Mouse (Mus musculus) intestine, embryonic 15.5 days (tissue): ENCODE results near the gene Mfap3. TPM values are rescaled to one million over a fixed set of nuclear protein-coding genes. Genes with fewer than 3 reads are reported as not detected.

Source experiments
- ATAC-seq: fragments of 200-750 bp; cut with Nextera tagmentation; 2 replicates; pipeline ENCODE4 v1.8.0; 2017; ENCODE audit warnings: moderate TSS enrichment, moderate library complexity
- H3K27ac ChIP-seq: fragments of 300-500 bp; sonication (generic); 2 replicates; pipeline ENCODE4 v1.5.1; 2015; ENCODE audit warnings: mild to moderate bottlenecking, inconsistent platforms
- H3K27me3 ChIP-seq: fragments of 300-500 bp; sonication (generic); replicated peaks from 2 replicates; pipeline ENCODE4 v1.6.1; 2015; ENCODE audit warnings: inconsistent platforms
- H3K36me3 ChIP-seq: fragments of 300-500 bp; sonication (generic); 2 replicates; pipeline ENCODE4 v1.6.1; 2015; ENCODE audit warnings: inconsistent platforms
- H3K4me1 ChIP-seq: fragments of 300-500 bp; sonication (generic); replicated peaks from 2 replicates; pipeline ENCODE4 v1.6.1; 2015; ENCODE audit warnings: inconsistent platforms
- H3K4me2 ChIP-seq: fragments of 300-500 bp; sonication (generic); replicated peaks from 2 replicates; pipeline ENCODE4 v1.6.1; 2015; ENCODE audit warnings: mild to moderate bottlenecking, inconsistent platforms
- H3K4me3 ChIP-seq: fragments of 300-500 bp; sonication (generic); replicated peaks from 2 replicates; pipeline ENCODE4 v1.5.1; 2015; ENCODE audit warnings: inconsistent platforms
- H3K9ac ChIP-seq: fragments of 300-500 bp; sonication (generic); 2 replicates; pipeline ENCODE4 v1.6.1; 2015; ENCODE audit warnings: inconsistent platforms
- H3K9me3 ChIP-seq: fragments of 300-500 bp; sonication (generic); 2 replicates; pipeline ENCODE4 v1.6.1; 2016; ENCODE audit warnings: inconsistent platforms
- WGBS: fragments of 180-500 bp; shearing (Covaris S2); methylation state at CpG from one replicate; pipeline ENCODE4 v1.1.7; 2015; 5-methylcytosine and 5-hydroxymethylcytosine counted together
- polyA plus RNA-seq: library from polyadenylated mRNA; unstranded; fragments of >200 nt; fragmentation: Nextera tagmentation; extraction: Ambion mirVana; gene quantifications from 2 replicates; pipeline ENCODE4 v1.2.1, GENCODE M21; 2015

Mfap3 gene
- polyA plus RNA-seq, 1 experiment from 2014 or later = 39.5 TPM

DNA sequence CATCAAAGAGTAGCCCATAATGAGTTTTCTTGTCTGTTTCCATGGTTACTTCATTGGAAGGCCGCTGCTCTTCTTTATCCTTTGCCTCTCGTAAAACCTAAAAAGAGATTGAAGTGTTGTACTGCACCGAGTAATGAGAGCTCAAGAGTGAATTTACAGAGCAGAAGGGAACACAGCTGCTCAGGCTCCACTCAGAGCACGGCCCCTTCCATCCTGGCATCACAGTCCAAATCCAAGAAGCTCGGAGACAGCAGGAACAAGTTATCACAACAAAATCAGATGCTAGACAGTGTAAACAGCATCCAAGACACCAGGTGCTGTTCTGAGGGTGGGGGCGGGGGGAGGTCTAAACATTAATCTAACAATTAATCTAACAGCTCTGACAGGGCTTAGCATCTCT lies 11.6 kb upstream of the Mfap3 start:
- Histone ChIP-seq H3K4me1 (no peaks in the 10 kb centered on the region), H3K27ac (no peak overlapping the region), H3K27me3 (no peaks in the 10 kb centered on the region), H3K4me2 (no peak overlapping the region), H3K9ac (no peak overlapping the region), H3K4me3 (no peak overlapping the region), H3K9me3 (no peaks in the 10 kb centered on the region), H3K36me3 (peaks cover 32% of the 10 kb centered on the region)
- no peak for ATAC-seq
- 60% methylated on average over 6 of the region's 6 CpGs for WGBS

DNA sequence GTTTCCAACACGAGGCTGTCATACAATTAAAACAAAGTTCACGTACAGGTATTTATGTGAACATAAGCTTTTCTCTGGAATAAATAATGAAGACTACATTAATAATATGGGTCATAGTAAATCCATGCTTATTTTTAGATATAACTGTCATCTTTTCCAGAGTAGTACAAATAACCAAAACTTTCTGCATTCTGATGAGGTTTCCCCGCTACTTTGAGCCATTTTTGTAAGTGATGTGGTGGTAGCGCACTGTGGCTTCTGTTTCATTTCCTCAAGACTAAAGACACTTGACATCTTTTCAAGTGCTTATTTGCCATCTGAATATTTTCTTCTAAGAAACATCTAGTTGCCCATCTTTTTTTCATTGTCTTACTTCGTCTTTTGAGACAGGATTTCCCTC lies 3.2 kb upstream of the Mfap3 start:
- Histone ChIP-seq H3K36me3 (peaks cover 5% of the 10 kb centered on the region), H3K4me1 (0 out of 2 replicates have a peak, but pooled peaks cover 4% of the 10 kb centered on the region), H3K27me3 (no peaks in the 10 kb centered on the region), H3K9me3 (no peaks in the 10 kb centered on the region), H3K4me3 (no peak overlapping the region), H3K4me2 (no peak overlapping the region), H3K9ac (no peak overlapping the region), H3K27ac (no peak overlapping the region)
- WGBS = 85% methylated on average over 5 of the region's 5 CpGs
- no peak for ATAC-seq

DNA sequence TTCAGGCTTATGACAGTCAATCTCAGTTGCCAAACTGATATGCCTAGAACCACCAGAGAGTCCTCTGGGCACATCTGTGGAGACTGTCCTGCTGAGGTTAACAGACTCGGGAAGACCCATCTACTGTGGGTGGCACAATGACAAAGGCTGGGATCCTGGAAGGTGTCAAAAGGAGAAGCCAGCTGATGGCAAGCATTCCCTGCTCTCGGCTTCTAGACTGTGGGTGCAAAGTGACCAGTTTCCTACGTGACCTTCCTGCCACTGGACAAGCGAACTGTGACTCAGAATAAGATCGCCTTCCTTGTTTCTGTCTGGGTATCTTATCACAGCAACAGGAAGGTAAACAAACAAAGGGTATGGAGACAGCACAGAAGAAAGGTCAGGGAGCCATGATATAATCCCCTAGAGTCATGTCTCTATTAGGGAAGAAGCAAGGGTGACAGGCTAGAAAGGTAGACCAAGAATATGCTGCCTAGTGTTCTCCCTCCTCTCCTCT lies 1.5 kb upstream of the Mfap3 start:
- Histone ChIP-seq H3K36me3 (peaks cover 5% of the 10 kb centered on the region), H3K4me3 (peak overlapping the region; percentile 60; the same call in 1 of the 2 replicates), H3K4me2 (peak overlapping the region; percentile 55), H3K9ac (no peak overlapping the region), H3K27me3 (no peaks in the 10 kb centered on the region), H3K4me1 (0 out of 2 replicates have a peak, but pooled peaks cover 4% of the 10 kb centered on the region), H3K27ac (no peak overlapping the region), H3K9me3 (no peaks in the 10 kb centered on the region)
- 48% methylated on average over 5 of the region's 5 CpGs for WGBS
- ATAC-seq = no peak

DNA sequence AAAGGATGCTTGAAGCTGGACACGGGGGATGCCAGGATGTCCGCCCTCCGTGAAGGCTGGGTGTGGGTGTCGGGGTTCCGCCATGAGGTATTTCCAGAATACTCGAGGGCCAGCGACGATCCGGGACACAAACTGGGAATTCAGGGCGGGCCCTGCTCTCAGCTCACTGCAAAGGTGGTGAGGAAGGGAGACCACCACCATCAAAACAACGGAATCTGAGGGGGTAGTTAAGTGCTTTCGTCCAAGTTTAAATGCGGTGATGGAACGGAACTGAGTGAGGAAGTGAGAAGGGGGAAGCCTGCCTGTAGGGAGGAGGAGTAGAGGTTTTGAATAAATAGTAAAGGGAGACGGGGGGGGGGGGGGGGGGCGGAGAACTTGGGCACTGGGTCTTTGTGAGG lies 286 bp downstream of the Mfap3 start:
- no peak; the same call in 1 of the 2 replicates for ATAC-seq
- 0 out of 2 replicates have a peak, but pooled peaks cover 4% of the 10 kb centered on the region for H3K4me1 ChIP-seq
- peak overlapping the region; percentile 82 for H3K27ac ChIP-seq
- peak overlapping the region; percentile 55 for H3K4me2 ChIP-seq
- peak overlapping the region; percentile 60 for H3K4me3 ChIP-seq
- peak overlapping the region; percentile 61 for H3K9ac ChIP-seq
- no peaks in the 10 kb centered on the region for H3K9me3 ChIP-seq
- no peaks in the 10 kb centered on the region for H3K27me3 ChIP-seq
- H3K36me3 ChIP-seq = no peaks in the 10 kb centered on the region
- under 1% methylated on average over 16 of the region's 16 CpGs for WGBS

DNA sequence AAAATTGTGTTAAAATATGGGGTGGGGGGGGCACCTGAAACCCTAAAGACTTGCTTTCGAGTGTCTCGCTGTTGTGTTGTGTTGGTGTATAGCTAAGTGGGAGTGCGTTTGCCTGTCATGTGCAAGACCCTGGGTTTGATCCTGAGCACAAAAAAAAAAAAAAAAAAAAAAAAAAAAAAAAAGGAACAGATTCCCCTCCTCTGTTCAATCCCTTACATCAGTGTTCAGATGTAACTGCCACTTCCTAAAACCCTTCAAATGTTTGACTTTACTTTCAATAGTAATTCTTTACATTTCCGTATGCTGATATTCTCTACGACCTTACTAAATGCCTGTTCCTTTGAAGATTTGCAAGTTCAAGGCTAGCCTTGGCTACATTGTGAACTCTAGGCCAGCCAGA lies 840 bp downstream of the Mfap3 start:
- 69% methylated on average over 5 of the region's 5 CpGs for WGBS
- no peaks in the 10 kb centered on the region for H3K27me3 ChIP-seq
- H3K9ac ChIP-seq = peak overlapping the region; percentile 61
- no peak for ATAC-seq
- H3K4me2 ChIP-seq = peak overlapping the region; percentile 55
- no peaks in the 10 kb centered on the region for H3K36me3 ChIP-seq
- 0 out of 2 replicates have a peak, but pooled peaks cover 4% of the 10 kb centered on the region for H3K4me1 ChIP-seq
- H3K4me3 ChIP-seq = peak overlapping the region; percentile 60
- no peak overlapping the region for H3K27ac ChIP-seq
- no peaks in the 10 kb centered on the region for H3K9me3 ChIP-seq

DNA sequence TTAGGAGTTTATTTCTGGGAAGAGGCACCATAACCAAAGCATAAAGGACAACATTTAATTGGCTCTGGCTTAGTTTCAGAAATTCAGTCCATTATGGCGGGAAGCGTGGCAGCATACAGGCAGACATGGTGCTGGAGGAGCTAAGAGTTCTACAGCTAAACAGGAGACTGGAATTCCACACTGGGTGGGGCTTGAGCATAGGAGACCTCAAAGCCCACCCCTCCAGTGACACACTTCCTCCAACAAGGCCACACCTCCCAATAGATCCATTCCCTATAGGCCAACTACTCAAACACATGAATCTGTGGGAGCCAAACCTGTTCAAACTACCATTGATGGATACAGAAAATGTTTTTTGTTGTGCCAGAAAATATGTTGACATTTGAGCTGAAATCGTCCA lies 2.7 kb downstream of the Mfap3 start:
- no peak overlapping the region for H3K9ac ChIP-seq
- H3K4me3 ChIP-seq = no peak overlapping the region
- no peaks in the 10 kb centered on the region for H3K9me3 ChIP-seq
- 0 out of 2 replicates have a peak, but pooled peaks cover 10% of the 10 kb centered on the region for H3K4me1 ChIP-seq
- no peaks in the 10 kb centered on the region for H3K36me3 ChIP-seq
- WGBS = 98% methylated on average over 3 of the region's 3 CpGs
- no peak for ATAC-seq
- no peak overlapping the region for H3K27ac ChIP-seq
- H3K4me2 ChIP-seq = no peak overlapping the region
- H3K27me3 ChIP-seq = no peaks in the 10 kb centered on the region

DNA sequence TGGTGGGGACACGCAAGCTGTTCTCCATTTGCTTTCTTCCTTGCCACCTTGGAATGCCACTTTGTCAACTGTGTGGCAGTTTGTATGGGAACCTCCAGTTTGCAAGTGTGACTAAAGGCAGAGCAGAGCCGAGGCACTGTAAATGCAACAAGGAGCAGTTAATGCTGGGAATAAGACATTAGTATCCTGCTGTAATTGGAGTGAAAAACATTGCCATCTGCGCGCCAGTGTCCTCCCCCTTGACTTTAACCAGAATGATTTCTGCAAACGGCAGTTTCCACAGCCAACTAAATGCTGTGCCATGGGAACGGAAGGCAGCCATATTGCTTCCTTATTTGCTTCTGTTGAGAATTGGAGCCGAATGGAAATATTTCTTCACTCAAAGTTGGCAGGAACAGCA lies 3.6 kb downstream of the Mfap3 start:
- H3K27ac ChIP-seq = no peak overlapping the region
- H3K9me3 ChIP-seq = no peaks in the 10 kb centered on the region
- H3K4me1 ChIP-seq = 0 out of 2 replicates have a peak, but pooled peaks cover 8% of the 10 kb centered on the region
- H3K9ac ChIP-seq = no peak overlapping the region
- 89% methylated on average over 7 of the region's 7 CpGs for WGBS
- H3K4me2 ChIP-seq = no peak overlapping the region
- H3K36me3 ChIP-seq = no peaks in the 10 kb centered on the region
- H3K4me3 ChIP-seq = no peak overlapping the region
- no peaks in the 10 kb centered on the region for H3K27me3 ChIP-seq
- no peak for ATAC-seq

DNA sequence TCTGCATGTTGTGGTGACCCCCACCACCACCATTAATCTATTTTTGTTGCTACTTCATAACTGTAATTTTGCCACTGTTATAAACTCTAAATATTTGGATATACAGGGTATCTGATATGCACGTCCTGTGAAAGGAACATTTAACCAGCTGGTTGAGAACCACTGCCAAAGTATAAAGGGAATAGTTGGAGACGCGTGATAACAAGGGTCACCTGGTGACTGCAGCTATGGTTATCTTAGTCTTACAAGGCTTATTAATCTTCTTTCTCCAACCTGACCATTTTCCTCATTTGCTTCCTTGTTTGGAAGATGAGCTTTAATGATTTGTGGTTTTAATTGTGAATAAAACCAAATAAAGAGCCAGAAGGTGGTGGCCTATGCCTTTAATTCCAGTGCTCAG lies 5.0 kb downstream of the Mfap3 start:
- H3K4me2 ChIP-seq = no peak overlapping the region
- H3K4me3 ChIP-seq = no peak overlapping the region
- no peak overlapping the region for H3K9ac ChIP-seq
- no peaks in the 10 kb centered on the region for H3K27me3 ChIP-seq
- H3K36me3 ChIP-seq = no peaks in the 10 kb centered on the region
- no peak overlapping the region for H3K27ac ChIP-seq
- no peak for ATAC-seq
- WGBS = 73% methylated on average over 3 of the region's 3 CpGs
- no peaks in the 10 kb centered on the region for H3K9me3 ChIP-seq
- H3K4me1 ChIP-seq = 0 out of 2 replicates have a peak, but pooled peaks cover 6% of the 10 kb centered on the region

DNA sequence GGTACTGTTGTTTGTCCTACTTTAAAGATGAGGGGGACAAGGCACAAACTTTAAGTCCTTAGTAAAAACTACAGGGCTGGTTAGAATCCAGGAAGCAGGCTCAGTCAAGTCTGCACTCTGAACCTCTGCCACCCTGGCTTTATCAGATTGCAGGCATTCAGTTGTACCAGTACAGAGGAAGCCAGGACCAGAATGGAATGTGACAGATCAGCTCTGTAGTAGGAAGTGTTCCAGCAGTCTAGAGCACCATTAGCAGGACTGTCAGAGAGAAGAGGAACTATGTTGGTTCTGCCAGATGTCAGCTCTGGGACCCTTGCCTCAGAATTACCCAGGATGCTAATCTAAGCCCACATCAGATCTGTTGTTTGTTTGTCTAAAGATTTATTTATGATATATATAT lies 6.1 kb downstream of the Mfap3 start:
- 0 out of 2 replicates have a peak, but pooled peaks cover 6% of the 10 kb centered on the region for H3K4me1 ChIP-seq
- 0 out of 2 replicates have a peak, but pooled peaks cover 3% of the 10 kb centered on the region for H3K36me3 ChIP-seq
- no peak overlapping the region for H3K4me2 ChIP-seq
- ATAC-seq = peak; percentile 55; the same call in 1 of the 2 replicates
- no peak overlapping the region for H3K27ac ChIP-seq
- no peaks in the 10 kb centered on the region for H3K9me3 ChIP-seq
- H3K4me3 ChIP-seq = no peak overlapping the region
- no peaks in the 10 kb centered on the region for H3K27me3 ChIP-seq
- H3K9ac ChIP-seq = no peak overlapping the region

DNA sequence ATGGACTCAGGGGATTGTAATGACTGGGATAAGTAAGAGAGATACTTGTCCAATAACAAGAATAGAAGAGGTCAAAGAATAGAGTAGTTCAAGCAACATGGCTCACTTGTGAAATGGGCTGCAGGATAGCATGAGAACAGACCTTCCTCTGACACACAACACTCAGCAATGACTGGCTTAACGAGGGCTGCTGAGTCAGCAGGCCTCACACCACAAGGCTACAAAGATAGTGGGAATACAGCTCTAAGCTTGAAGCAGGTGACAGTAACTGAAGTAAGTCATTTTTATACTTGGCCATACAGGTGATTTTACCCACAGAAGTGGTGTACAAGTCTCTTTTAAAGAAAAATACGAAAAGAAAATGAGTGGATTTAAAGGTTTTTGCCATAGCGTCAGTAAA lies 7.4 kb downstream of the Mfap3 start:
- H3K9ac ChIP-seq = no peak overlapping the region
- H3K9me3 ChIP-seq = no peaks in the 10 kb centered on the region
- no peak for ATAC-seq
- no peak overlapping the region for H3K4me3 ChIP-seq
- H3K4me1 ChIP-seq = 0 out of 2 replicates have a peak, but pooled peaks cover 6% of the 10 kb centered on the region
- no peaks in the 10 kb centered on the region for H3K27me3 ChIP-seq
- peaks cover 7% of the 10 kb centered on the region; the same call in 1 of the 2 replicates for H3K36me3 ChIP-seq
- 74% methylated on average over 3 of the region's 3 CpGs for WGBS
- H3K27ac ChIP-seq = no peak overlapping the region
- H3K4me2 ChIP-seq = no peak overlapping the region

DNA sequence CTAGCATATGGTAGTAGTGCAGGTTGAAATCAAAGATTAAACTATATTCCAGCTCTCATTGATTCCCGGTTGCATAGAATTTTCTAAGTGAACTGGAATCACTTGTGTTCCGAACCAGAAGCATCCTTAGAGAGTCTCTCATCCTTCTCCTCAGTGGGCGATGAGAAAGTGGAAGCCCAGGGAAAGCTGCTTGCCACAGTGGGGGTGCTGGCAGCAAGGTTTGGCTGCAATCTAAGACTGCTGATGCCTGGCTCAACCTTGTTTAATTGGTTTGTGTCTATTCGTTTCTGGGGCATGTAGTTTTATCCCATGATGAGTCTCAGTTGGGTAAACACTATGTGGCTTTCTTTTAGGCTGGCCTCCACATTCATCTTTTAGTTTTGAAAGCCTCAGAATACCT lies 9.0 kb downstream of the Mfap3 start:
- Histone ChIP-seq H3K4me3 (no peak overlapping the region), H3K9ac (no peak overlapping the region), H3K27ac (no peak overlapping the region), H3K9me3 (no peaks in the 10 kb centered on the region), H3K4me1 (0 out of 2 replicates have a peak, but pooled peaks cover 6% of the 10 kb centered on the region), H3K27me3 (no peaks in the 10 kb centered on the region), H3K4me2 (no peak overlapping the region), H3K36me3 (peaks cover 12% of the 10 kb centered on the region; the same call in 1 of the 2 replicates)
- 83% methylated on average over 4 of the region's 4 CpGs for WGBS
- ATAC-seq = no peak

DNA sequence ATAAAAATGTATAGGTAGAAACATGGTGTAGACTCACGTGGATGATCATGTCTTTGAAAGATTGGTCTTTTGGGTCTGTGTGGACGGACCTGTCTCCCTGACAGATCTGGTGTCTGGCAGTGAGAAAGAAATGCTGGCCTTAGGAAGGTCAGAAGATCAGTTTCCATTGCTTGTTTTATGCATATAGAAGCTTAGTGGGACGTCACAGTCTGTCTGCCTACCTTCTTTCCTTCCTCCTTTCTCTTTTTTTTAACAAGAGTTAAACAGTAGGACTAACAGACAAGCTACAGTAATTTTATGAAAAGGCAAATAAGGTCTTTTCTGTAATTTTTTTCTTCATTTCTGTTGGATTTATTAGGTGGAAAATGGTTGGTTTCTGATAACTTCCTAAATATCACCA lies 10.6 kb downstream of the Mfap3 start:
- ATAC-seq = no peak
- H3K36me3 ChIP-seq = peaks cover 12% of the 10 kb centered on the region; the same call in 1 of the 2 replicates
- no peak overlapping the region for H3K4me2 ChIP-seq
- 0 out of 2 replicates have a peak, but pooled peaks cover 6% of the 10 kb centered on the region for H3K4me1 ChIP-seq
- WGBS = 88% methylated on average over 3 of the region's 3 CpGs
- no peak overlapping the region for H3K4me3 ChIP-seq
- no peak overlapping the region for H3K27ac ChIP-seq
- H3K9me3 ChIP-seq = no peaks in the 10 kb centered on the region
- H3K9ac ChIP-seq = no peak overlapping the region
- no peaks in the 10 kb centered on the region for H3K27me3 ChIP-seq

DNA sequence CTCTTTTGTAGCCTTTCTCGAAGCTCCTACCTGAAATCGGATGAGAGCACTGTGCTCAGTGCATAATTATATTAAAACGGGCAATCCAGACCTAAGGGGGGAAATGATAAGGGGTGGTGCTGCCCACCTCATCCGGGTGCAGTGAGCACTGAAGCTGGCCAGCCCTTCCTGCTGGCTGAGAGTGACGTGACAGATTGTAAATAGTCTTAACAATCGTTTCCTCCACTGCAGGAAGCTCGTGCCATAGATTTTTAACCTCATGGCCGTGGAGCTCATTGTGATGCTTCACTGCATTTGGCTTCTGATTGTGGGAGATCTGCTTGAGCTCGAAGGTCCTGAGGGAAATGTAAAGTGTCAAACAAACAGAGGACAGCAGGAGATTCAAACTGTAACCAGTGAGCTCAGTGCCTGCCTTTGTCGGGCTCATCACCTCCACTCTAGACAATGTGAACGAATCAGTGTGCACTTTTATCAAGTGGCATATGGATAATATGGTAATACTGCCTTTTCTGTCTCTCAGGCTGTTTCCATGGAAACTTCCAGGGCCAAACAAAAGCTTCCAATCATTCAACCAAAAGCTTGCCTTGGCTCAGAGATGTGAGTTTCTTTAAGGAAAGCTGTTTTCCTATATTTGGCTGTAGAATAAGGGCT lies 13.0 kb downstream of the Mfap3 start:
- Histone ChIP-seq H3K4me3 (no peak overlapping the region), H3K36me3 (peaks cover 12% of the 10 kb centered on the region; the same call in 1 of the 2 replicates), H3K27ac (no peak overlapping the region), H3K9me3 (no peaks in the 10 kb centered on the region), H3K9ac (no peak overlapping the region), H3K4me1 (no peaks in the 10 kb centered on the region), H3K4me2 (no peak overlapping the region), H3K27me3 (no peaks in the 10 kb centered on the region)
- 60% methylated on average over 11 of the region's 11 CpGs for WGBS
- ATAC-seq = no peak
